Mouse (Mus musculus): ENCODE results near the gene Arf6.
A peak's percentile ranks its signal among the peaks of the same experiment; 100 is the strongest.
"Not testable (repeated sequence)": the region's sequence is repeated elsewhere in the genome, so short reads cannot be mapped to it uniquely, and the experiment has no call there.

Gene Arf6

GRCm38 (mm10) chr12:69371854-69372671, at the start of gene Arf6, which contains the start of gene Gm9887:
Arf6 (plus strand) TSS chr12:69372150.
Gm9887 (minus strand) TSS chr12:69372458.
- peak; percentile 95 for DNase-seq (ENCODE audit: low read depth, low spot score)

- DNase-seq (ENCODE audit: low read depth, low spot score), result no peak
Observed at GRCm38 (mm10) chr12:69331187-69331586, 40.8 kb upstream of the Arf6 start.

- no peak for DNase-seq (ENCODE audit: low read depth, low spot score)
Observed at GRCm38 (mm10) chr12:69332147-69332546, 39.8 kb upstream of the Arf6 start.

- DNase-seq (ENCODE audit: low read depth, low spot score), result peak; percentile 34
Observed at GRCm38 (mm10) chr12:69333547-69333946, 38.4 kb upstream of the Arf6 start.

GRCm38 (mm10) chr12:69349928-69350327, 22.0 kb upstream of the Arf6 start:
- DNase-seq (ENCODE audit: low read depth, low spot score), result no peak

- no peak for DNase-seq (ENCODE audit: low read depth, low spot score)
Observed at GRCm38 (mm10) chr12:69351685-69352084, 20.3 kb upstream of the Arf6 start.

- DNase-seq (ENCODE audit: low read depth, low spot score), result peak; percentile 86
Observed at GRCm38 (mm10) chr12:69356546-69357299, 15.2 kb upstream of the Arf6 start, which contains the start of gene Nemf. Nemf (minus strand) TSS chr12:69357165.

GRCm38 (mm10) chr12:69357300-69357646, 14.7 kb upstream of the Arf6 start:
- no peak for DNase-seq (ENCODE audit: low read depth, low spot score)

GRCm38 (mm10) chr12:69360655-69360996, 11.3 kb upstream of the Arf6 start:
- DNase-seq (ENCODE audit: low read depth, low spot score), result peak; percentile 76

GRCm38 (mm10) chr12:69360997-69361899, 10.7 kb upstream of the Arf6 start:
- peak; percentile 97 for DNase-seq (ENCODE audit: low read depth, low spot score)

GRCm38 (mm10) chr12:69361919-69362318, 10.0 kb upstream of the Arf6 start:
- no peak for DNase-seq (ENCODE audit: low read depth, low spot score)

GRCm38 (mm10) chr12:69362388-69362787, 9.6 kb upstream of the Arf6 start:
- peak; percentile 42 for DNase-seq (ENCODE audit: low read depth, low spot score)

GRCm38 (mm10) chr12:69363110-69363509, 8.8 kb upstream of the Arf6 start:
- DNase-seq (ENCODE audit: low read depth, low spot score), result not testable (repeated sequence)

- peak; percentile 80 for DNase-seq (ENCODE audit: low read depth, low spot score)
Observed at GRCm38 (mm10) chr12:69363899-69364762, 7.8 kb upstream of the Arf6 start.

GRCm38 (mm10) chr12:69365757-69366156, 6.2 kb upstream of the Arf6 start:
- DNase-seq (ENCODE audit: low read depth, low spot score), result no peak

GRCm38 (mm10) chr12:69366424-69366823, 5.5 kb upstream of the Arf6 start:
- peak; percentile 49 for DNase-seq (ENCODE audit: low read depth, low spot score)

GRCm38 (mm10) chr12:69367557-69367956, 4.4 kb upstream of the Arf6 start:
- no peak for DNase-seq (ENCODE audit: low read depth, low spot score)

GRCm38 (mm10) chr12:69370936-69371335, 1.0 kb upstream of the Arf6 start:
- no peak for DNase-seq (ENCODE audit: low read depth, low spot score)

GRCm38 (mm10) chr12:69371421-69371853, 513 bp upstream of the Arf6 start:
- peak; percentile 65 for DNase-seq (ENCODE audit: low read depth, low spot score)

GRCm38 (mm10) chr12:69372731-69373331, 881 bp downstream of the Arf6 start:
- DNase-seq (ENCODE audit: low read depth, low spot score), result no peak

Measured in c-Kit-negative CD71-positive TER-119-positive erythroid progenitor cells, embryonic 14.5 days (primary cell).